Mouse (Mus musculus): ENCODE results near the gene Prl7d1. TPM values are rescaled to one million over a fixed set of nuclear protein-coding genes. Genes with fewer than 3 reads are reported as not detected.

Gene Prl7d1
- total and polyA plus RNA-seq, 3 experiments, result not detected

Other genes with a start within 250 kb of the Prl7d1 start
- 1.5 and 1.6 TPM in 2 replicates for gene Prl8a8, start 203.5 kb downstream of the Prl7d1 start, total RNA-seq (2012; rRNA removed)
- gene Prl8a8, start 203.5 kb downstream of the Prl7d1 start, total RNA-seq (2014; rRNA removed), result 1.7 and 1.8 TPM in 2 replicates
- gene Prl8a8, start 203.5 kb downstream of the Prl7d1 start, polyA plus RNA-seq (2012; ENCODE audit: insufficient read length, low read depth), result 0.98 and 1.3 TPM in 2 replicates
- not detected in 2 replicates for gene Prl8a9, start 152.1 kb downstream of the Prl7d1 start, total RNA-seq (2012; rRNA removed)
- gene Prl8a9, start 152.1 kb downstream of the Prl7d1 start, total RNA-seq (2014; rRNA removed), result not detected in 2 replicates
- not detected in 2 replicates for gene Prl8a9, start 152.1 kb downstream of the Prl7d1 start, polyA plus RNA-seq (2012; ENCODE audit: insufficient read length, low read depth)
- not detected in 2 replicates for gene Prl8a1, start 134.6 kb downstream of the Prl7d1 start, total RNA-seq (2012; rRNA removed)
- gene Prl8a1, start 134.6 kb downstream of the Prl7d1 start, total RNA-seq (2014; rRNA removed), result not detected in 2 replicates
- not detected in 2 replicates for gene Prl8a1, start 134.6 kb downstream of the Prl7d1 start, polyA plus RNA-seq (2012; ENCODE audit: insufficient read length, low read depth)
- gene Prl7b1, start 106.2 kb downstream of the Prl7d1 start, total RNA-seq (2012; rRNA removed), result not detected in 2 replicates
- gene Prl7b1, start 106.2 kb downstream of the Prl7d1 start, total RNA-seq (2014; rRNA removed), result not detected in 2 replicates
- not detected in 2 replicates for gene Prl7b1, start 106.2 kb downstream of the Prl7d1 start, polyA plus RNA-seq (2012; ENCODE audit: insufficient read length, low read depth)
- not detected in 2 replicates for gene Prl7a1, start 74.2 kb downstream of the Prl7d1 start, total RNA-seq (2012; rRNA removed)
- not detected in 2 replicates for gene Prl7a1, start 74.2 kb downstream of the Prl7d1 start, total RNA-seq (2014; rRNA removed)
- not detected in 2 replicates for gene Prl7a1, start 74.2 kb downstream of the Prl7d1 start, polyA plus RNA-seq (2012; ENCODE audit: insufficient read length, low read depth)
- gene Prl7a2, start 48.7 kb downstream of the Prl7d1 start, total RNA-seq (2012; rRNA removed), result not detected in 2 replicates
- gene Prl7a2, start 48.7 kb downstream of the Prl7d1 start, total RNA-seq (2014; rRNA removed), result not detected in 2 replicates
- gene Prl7a2, start 48.7 kb downstream of the Prl7d1 start, polyA plus RNA-seq (2012; ENCODE audit: insufficient read length, low read depth), result not detected in 2 replicates
- gene Prl7c1, start 64.1 kb upstream of the Prl7d1 start, total RNA-seq (2012; rRNA removed), result not detected in 2 replicates
- gene Prl7c1, start 64.1 kb upstream of the Prl7d1 start, total RNA-seq (2014; rRNA removed), result not detected in 2 replicates
- not detected in 2 replicates for gene Prl7c1, start 64.1 kb upstream of the Prl7d1 start, polyA plus RNA-seq (2012; ENCODE audit: insufficient read length, low read depth)
- not detected in 2 replicates for gene Prl2a1, start 84.9 kb upstream of the Prl7d1 start, total RNA-seq (2012; rRNA removed)
- gene Prl2a1, start 84.9 kb upstream of the Prl7d1 start, total RNA-seq (2014; rRNA removed), result not detected in 2 replicates
- not detected in 2 replicates for gene Prl2a1, start 84.9 kb upstream of the Prl7d1 start, polyA plus RNA-seq (2012; ENCODE audit: insufficient read length, low read depth)
- gene Prl2c1, start 132.6 kb upstream of the Prl7d1 start, total RNA-seq (2012; rRNA removed), result not detected in 2 replicates
- gene Prl2c1, start 132.6 kb upstream of the Prl7d1 start, total RNA-seq (2014; rRNA removed), result not detected in 2 replicates
- gene Prl2c1, start 132.6 kb upstream of the Prl7d1 start, polyA plus RNA-seq (2012; ENCODE audit: insufficient read length, low read depth), result not detected in 2 replicates